Mouse (Mus musculus): ENCODE results near the gene Mllt6. TPM values are rescaled to one million over a fixed set of nuclear protein-coding genes. Genes with fewer than 3 reads are reported as not detected.

Mllt6 gene
- polyA plus RNA-seq, 1 experiment from 2014 or later: 4.2 TPM

DNA sequence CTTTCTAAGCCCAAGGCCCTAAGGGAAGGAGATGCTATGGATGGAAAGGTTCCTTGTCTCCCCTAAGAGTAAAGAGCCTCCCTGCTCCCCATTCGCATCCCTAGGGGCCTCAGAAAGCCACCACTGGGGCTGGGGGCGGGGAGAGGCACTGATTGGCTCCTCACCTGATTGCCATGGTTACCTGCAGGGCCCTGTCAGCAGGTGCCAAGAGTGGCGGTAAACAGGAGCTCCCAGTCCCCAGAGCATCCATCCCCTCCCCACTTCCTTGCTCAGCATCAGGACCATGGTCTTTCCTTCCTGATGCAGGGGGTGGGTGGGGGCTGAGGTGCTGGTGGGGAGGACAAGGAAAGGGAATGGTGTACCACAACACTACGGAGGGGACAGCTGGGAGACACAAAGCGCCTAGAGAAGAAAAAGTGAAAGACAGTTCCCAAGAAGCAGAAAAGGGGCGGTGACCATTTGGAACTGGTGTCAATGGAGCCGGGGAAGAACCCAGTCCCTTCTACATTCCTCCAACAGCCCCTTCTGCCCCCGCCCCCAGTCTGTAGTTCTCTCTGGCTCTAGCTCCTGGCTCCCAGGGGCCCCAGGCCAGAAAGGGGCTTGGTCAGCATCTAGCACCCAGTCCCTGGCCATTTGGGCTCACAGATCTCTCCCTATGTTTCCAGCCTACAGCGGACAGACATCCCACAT, 32.6 kb downstream of the Mllt6 start:
- no peak for ATAC-seq
- WGBS: 7% methylated on average over 9 of the region's 9 CpGs
- peak overlapping the region; percentile 28 for H3K9ac ChIP-seq (replicated peaks; ENCODE audit: low read depth, low read length)
- H3K27me3 ChIP-seq (replicated peaks; ENCODE audit: control insufficient read depth, insufficient read depth, low read length): no peaks in the 10 kb centered on the region
- H3K4me1 ChIP-seq (replicated peaks; ENCODE audit: control insufficient read depth, insufficient read depth, low read length): peaks cover 51% of the 10 kb centered on the region
- H3K9me3 ChIP-seq (ENCODE audit: control insufficient read depth, low read length): no peaks in the 10 kb centered on the region
- H3K27ac ChIP-seq (ENCODE audit: low read length): peak overlapping the region; percentile 73
- peaks cover 5% of the 10 kb centered on the region for H3K36me3 ChIP-seq (ENCODE audit: control insufficient read depth, insufficient read depth)
- peak overlapping the region; percentile 88 for H3K4me2 ChIP-seq (ENCODE audit: low read length)
- H3K4me3 ChIP-seq (replicated peaks; ENCODE audit: low read length): peak overlapping the region; percentile 26

DNA sequence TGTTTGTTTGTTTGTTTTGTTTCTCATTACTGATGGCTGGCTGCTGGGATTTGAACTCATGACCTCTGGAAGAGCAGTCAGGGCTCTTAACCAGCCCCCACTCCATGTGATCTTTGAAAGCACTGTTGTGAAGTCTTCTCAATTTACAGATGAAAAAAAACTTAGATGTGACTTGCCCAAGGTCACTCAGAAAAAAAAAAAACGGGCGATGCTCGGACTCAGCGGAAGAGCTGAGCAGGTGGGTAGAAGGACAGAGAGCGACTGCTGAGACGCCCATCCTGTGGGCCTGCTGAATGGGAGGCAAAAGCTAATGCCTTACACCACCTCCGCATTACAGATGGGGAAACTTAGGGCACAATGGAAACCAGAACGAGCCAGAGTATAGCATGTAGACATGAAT, 33.5 kb downstream of the Mllt6 start:
- WGBS: 65% methylated on average over 8 of the region's 8 CpGs
- Histone ChIP-seq H3K4me1 (replicated peaks; ENCODE audit: control insufficient read depth, insufficient read depth, low read length) (peaks cover 59% of the 10 kb centered on the region), H3K4me3 (replicated peaks; ENCODE audit: low read length) (no peak overlapping the region)

DNA sequence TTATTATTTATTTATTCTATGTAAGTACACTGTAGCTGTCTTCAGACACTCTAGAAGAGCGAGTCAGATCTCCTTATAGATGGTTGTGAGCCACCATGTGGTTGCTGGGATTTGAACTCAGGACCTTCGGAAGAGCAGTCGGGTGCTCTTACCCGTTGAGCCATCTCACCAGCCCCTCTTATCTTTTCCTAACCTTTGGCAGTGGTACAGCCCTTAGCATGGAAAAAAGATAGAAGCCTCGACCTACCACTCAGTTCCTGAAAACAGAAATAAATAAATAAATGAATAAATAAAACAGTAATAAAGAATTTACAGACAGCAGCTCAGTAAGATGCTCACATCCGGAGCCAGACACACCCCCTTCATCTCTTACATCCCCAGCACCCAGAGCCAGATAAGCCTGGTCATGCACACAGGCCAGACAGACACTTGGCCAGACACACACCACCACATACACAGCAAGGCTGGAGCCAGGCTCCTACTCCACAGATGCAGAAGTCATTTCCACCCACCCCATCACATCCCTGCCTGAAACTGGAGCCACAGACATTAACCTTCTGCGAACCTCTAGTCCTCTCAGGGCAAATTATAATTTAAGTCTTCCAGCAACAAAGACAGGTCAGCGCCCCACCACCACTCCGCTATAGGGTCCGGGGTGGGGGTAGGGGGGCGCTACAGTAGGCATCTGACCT, 34.1 kb downstream of the Mllt6 start:
- Histone ChIP-seq H3K36me3 (ENCODE audit: control insufficient read depth, insufficient read depth) (no peaks in the 10 kb centered on the region), H3K9me3 (ENCODE audit: control insufficient read depth, low read length) (no peaks in the 10 kb centered on the region), H3K9ac (replicated peaks; ENCODE audit: low read depth, low read length) (peak overlapping the region; percentile 91), H3K4me2 (ENCODE audit: low read length) (peak overlapping the region; percentile 88), H3K27ac (ENCODE audit: low read length) (peak overlapping the region; percentile 93), H3K27me3 (replicated peaks; ENCODE audit: control insufficient read depth, insufficient read depth, low read length) (no peaks in the 10 kb centered on the region), H3K4me1 (replicated peaks; ENCODE audit: control insufficient read depth, insufficient read depth, low read length) (peaks cover 64% of the 10 kb centered on the region), H3K4me3 (replicated peaks; ENCODE audit: low read length) (peak overlapping the region; percentile 76)
- ATAC-seq: no peak
- WGBS: 47% methylated on average over 11 of the region's 11 CpGs

More for the DNA sequence above, 33.5 kb downstream of the Mllt6 start:
- no peak overlapping the region for H3K27ac ChIP-seq (ENCODE audit: low read length)
- peaks cover 2% of the 10 kb centered on the region; the same call in 1 of the 2 replicates for H3K36me3 ChIP-seq (ENCODE audit: control insufficient read depth, insufficient read depth)
- no peaks in the 10 kb centered on the region for H3K9me3 ChIP-seq (ENCODE audit: control insufficient read depth, low read length)
- no peak for ATAC-seq
- no peak overlapping the region for H3K9ac ChIP-seq (replicated peaks; ENCODE audit: low read depth, low read length)
- peak overlapping the region; percentile 88 for H3K4me2 ChIP-seq (ENCODE audit: low read length)
- H3K27me3 ChIP-seq (replicated peaks; ENCODE audit: control insufficient read depth, insufficient read depth, low read length): no peaks in the 10 kb centered on the region

DNA sequence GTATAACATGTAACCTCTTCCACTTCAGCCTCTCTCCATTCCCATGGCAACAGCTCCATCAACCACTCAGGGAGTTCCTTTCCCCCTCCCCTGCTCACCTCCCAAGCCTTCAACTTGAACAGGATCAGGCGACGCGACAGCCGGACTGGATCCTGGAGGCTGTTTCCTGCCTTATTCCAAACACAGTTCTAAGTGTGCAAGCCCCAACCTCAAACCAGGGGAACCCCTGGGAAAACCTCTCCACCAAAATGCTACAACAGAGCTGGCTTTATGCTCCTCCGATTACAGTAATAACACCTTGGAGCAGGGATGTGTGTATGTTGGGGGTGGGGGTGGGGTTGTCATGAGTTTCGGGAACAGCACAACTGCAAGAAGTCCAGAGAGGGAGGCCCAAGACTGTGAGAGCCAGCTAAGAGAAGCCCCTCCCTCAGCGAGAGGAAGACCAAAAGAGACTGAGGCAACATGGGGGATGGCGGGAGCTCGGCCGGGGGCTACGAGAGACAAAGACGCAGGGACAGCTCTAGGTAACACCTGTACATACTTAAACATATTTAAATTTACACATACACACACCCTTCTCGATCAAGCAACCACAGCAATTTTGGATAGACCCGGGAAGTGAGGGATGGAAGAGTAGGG, 34.8 kb downstream of the Mllt6 start:
- H3K4me2 ChIP-seq (ENCODE audit: low read length): peak overlapping the region; percentile 88
- peak overlapping the region; percentile 93 for H3K27ac ChIP-seq (ENCODE audit: low read length)
- H3K9ac ChIP-seq (replicated peaks; ENCODE audit: low read depth, low read length): peak overlapping the region; percentile 91
- no peaks in the 10 kb centered on the region for H3K27me3 ChIP-seq (replicated peaks; ENCODE audit: control insufficient read depth, insufficient read depth, low read length)
- H3K36me3 ChIP-seq (ENCODE audit: control insufficient read depth, insufficient read depth): no peaks in the 10 kb centered on the region
- no peak for ATAC-seq
- WGBS: under 1% methylated on average over 14 of the region's 14 CpGs
- no peaks in the 10 kb centered on the region for H3K9me3 ChIP-seq (ENCODE audit: control insufficient read depth, low read length)
- H3K4me3 ChIP-seq (replicated peaks; ENCODE audit: low read length): peak overlapping the region; percentile 76
- peaks cover 64% of the 10 kb centered on the region for H3K4me1 ChIP-seq (replicated peaks; ENCODE audit: control insufficient read depth, insufficient read depth, low read length)

DNA sequence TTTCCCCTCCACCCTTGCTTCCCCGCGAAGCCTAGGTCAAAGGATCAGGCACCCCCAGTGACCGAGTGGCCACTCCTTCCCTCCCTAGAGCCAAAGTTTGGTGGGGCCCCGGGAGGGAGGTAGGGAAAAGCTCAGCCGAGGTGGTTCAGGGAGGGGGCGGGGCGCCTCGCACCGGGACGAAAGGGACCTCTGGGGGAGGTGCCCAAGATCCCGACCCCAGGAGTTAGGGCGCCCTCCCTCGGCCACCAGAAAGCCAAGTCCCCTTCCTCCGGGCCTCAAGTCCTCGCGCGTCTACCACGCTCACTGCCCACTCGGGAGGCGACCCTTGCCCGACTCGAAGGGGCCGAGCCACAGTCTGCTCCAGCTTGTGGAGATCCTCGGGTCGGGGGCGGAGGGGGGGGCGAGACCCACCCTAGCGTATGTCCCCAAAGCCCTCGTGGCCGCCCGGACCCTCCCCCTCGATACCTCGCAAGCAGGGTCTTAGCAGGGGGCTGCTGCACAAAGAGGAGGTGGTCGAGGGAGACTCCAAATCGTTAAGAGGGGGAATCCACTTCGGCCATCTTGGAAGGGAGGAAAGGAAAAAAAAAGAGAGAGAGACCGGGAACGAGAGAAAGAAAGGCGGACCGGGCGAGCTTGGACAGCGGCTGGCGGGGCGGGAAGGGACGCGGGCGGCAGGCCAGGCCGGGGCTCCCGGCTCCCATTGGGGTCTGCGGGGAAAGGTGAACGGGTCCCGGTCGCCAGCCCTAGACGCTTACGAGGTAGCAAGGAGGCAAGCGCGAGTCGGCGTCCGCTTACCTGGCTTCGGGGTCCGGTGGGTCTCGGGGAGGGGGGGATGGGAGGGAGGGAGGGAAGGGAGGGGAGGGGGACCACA, 35.8 kb downstream of the Mllt6 start:
- ATAC-seq: no peak
- peak overlapping the region; percentile 88 for H3K4me2 ChIP-seq (ENCODE audit: low read length)
- WGBS: under 1% methylated on average over 60 of the region's 63 CpGs
- H3K9ac ChIP-seq (replicated peaks; ENCODE audit: low read depth, low read length): peak overlapping the region; percentile 91
- no peaks in the 10 kb centered on the region for H3K9me3 ChIP-seq (ENCODE audit: control insufficient read depth, low read length)
- H3K36me3 ChIP-seq (ENCODE audit: control insufficient read depth, insufficient read depth): no peaks in the 10 kb centered on the region
- peaks cover 58% of the 10 kb centered on the region for H3K4me1 ChIP-seq (replicated peaks; ENCODE audit: control insufficient read depth, insufficient read depth, low read length)
- H3K27me3 ChIP-seq (replicated peaks; ENCODE audit: control insufficient read depth, insufficient read depth, low read length): no peaks in the 10 kb centered on the region
- H3K27ac ChIP-seq (ENCODE audit: low read length): peak overlapping the region; percentile 93
- peak overlapping the region; percentile 76 for H3K4me3 ChIP-seq (replicated peaks; ENCODE audit: low read length)

DNA sequence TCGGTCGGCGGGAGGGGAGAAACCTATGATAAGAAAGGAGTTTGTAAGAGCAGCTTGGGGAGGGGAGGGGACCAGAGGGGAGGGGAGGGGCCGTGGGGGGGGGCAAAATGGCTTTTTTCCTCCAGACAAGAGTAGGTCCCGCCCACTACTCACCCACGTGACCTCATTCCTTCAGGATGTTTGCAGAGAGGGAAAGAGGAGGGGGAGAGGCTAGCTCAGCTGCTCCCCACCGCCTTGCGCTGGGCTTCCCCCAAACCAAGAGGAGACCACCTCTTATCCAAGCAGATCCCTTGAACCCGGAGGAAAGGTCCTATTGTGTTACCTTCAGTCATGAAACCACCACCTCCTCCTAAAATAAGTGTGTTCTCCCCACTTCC, 36.4 kb downstream of the Mllt6 start:
- Histone ChIP-seq H3K27me3 (replicated peaks; ENCODE audit: control insufficient read depth, insufficient read depth, low read length) (no peaks in the 10 kb centered on the region), H3K4me3 (replicated peaks; ENCODE audit: low read length) (peak overlapping the region; percentile 76), H3K4me1 (replicated peaks; ENCODE audit: control insufficient read depth, insufficient read depth, low read length) (peaks cover 58% of the 10 kb centered on the region), H3K9ac (replicated peaks; ENCODE audit: low read depth, low read length) (peak overlapping the region; percentile 91), H3K4me2 (ENCODE audit: low read length) (peak overlapping the region; percentile 67), H3K36me3 (ENCODE audit: control insufficient read depth, insufficient read depth) (no peaks in the 10 kb centered on the region), H3K27ac (ENCODE audit: low read length) (peak overlapping the region; percentile 94), H3K9me3 (ENCODE audit: control insufficient read depth, low read length) (no peaks in the 10 kb centered on the region)
- WGBS: 2% methylated on average over 6 of the region's 9 CpGs
- peak; percentile 27 for ATAC-seq

DNA sequence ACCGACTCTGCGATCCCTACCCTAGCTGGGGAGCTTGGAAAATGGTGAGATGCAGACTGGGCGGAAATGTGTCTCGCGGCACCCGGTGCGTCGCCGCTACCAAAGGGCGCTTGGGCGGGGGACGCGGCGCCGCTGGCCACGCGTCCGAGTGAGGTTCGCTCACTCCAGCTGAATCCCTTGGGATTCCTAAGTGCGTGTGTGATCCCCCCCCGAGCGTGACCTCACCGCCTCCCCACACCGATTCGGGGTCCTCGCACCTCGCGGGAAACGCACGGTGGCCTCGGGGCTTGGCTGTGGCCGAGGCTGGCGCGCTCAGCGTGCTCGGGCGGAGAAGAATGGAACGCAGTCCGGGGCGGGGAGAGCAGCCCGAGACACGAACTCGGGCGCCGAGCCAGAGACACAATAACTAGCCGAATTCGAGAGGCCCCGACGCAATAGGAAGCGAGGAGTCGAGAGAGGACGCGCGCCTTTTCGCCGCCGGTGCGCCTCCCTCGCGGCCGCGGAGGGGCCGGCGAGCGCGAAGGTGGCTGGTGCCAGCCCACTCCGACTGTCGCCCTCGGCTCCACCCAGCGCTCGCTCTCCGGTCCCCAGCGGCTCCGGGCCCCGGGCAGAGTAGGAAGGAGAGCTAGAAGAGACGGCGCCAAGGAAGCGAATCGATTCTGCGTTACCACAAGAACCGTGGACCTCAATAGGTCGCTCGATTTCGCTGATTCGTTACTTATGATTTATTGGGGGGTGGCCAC, 37.0 kb downstream of the Mllt6 start, which contains the start of gene Pcgf2:
Pcgf2 (minus strand) TSS at position 495 of the 743 bp plus-strand sequence.
- Histone ChIP-seq H3K4me3 (replicated peaks; ENCODE audit: low read length) (peak within 1 kb of the TSS; percentile 76), H3K27me3 (replicated peaks; ENCODE audit: control insufficient read depth, insufficient read depth, low read length) (no peaks in the 10 kb centered on the region), H3K36me3 (ENCODE audit: control insufficient read depth, insufficient read depth) (0 out of 2 replicates have a peak, but pooled peaks cover 2% of the 10 kb centered on the region), H3K9ac (replicated peaks; ENCODE audit: low read depth, low read length) (peak within 1 kb of the TSS; percentile 91), H3K9me3 (ENCODE audit: control insufficient read depth, low read length) (no peaks in the 10 kb centered on the region), H3K4me2 (ENCODE audit: low read length) (peak within 1 kb of the TSS; percentile 88), H3K4me1 (replicated peaks; ENCODE audit: control insufficient read depth, insufficient read depth, low read length) (peaks cover 55% of the 10 kb centered on the region), H3K27ac (ENCODE audit: low read length) (peak within 1 kb of the TSS; percentile 94)
- under 1% methylated on average over 85 of the region's 85 CpGs for WGBS
- peak; percentile 8 for ATAC-seq

DNA sequence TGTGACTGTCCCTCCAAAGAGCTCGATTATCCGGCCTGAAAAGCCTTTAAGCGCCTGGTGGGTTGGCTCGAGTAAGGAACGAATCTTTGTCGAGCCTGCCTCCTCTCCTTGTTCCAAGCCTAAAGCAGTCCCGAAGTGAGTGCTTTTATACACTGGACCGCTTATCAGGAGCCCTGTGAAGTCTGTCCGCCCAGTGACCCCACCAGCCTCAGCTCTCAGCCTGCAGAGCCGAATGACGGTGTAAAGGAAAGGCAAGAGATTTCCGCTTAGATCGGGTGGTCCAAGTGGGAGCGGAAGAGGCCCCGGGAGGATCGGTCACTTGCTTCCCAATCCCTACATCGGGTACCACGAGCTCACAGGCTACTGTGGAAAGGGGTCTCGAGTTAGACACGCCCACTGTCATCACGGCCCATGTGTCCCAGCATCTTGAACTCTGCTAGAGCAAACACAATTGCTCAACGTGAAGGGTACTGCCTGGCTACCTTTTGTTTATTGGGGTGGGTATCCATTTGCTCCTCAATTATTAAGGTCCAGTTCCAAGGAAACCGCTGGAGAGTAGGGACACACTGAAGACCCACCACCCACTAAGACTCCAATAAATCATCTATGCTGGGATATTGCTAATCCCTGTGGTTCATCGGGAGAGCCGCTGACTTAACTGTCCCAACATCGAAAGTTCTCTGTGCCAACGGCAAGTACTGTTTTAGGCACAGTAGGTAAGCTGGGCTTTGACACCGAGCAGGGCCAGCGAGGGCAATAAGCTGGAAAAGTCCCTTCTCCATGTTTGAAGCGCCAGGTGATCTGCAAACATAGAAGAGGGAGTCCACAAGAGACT, 37.7 kb downstream of the Mllt6 start:
- Histone ChIP-seq H3K27me3 (replicated peaks; ENCODE audit: control insufficient read depth, insufficient read depth, low read length) (no peaks in the 10 kb centered on the region), H3K4me3 (replicated peaks; ENCODE audit: low read length) (peak overlapping the region; percentile 76), H3K4me1 (replicated peaks; ENCODE audit: control insufficient read depth, insufficient read depth, low read length) (peaks cover 47% of the 10 kb centered on the region), H3K9me3 (ENCODE audit: control insufficient read depth, low read length) (no peaks in the 10 kb centered on the region), H3K36me3 (ENCODE audit: control insufficient read depth, insufficient read depth) (0 out of 2 replicates have a peak, but pooled peaks cover 2% of the 10 kb centered on the region), H3K9ac (replicated peaks; ENCODE audit: low read depth, low read length) (peak overlapping the region; percentile 83), H3K4me2 (ENCODE audit: low read length) (peak overlapping the region; percentile 67), H3K27ac (ENCODE audit: low read length) (peak overlapping the region; percentile 94)
- 17% methylated on average over 30 of the region's 30 CpGs for WGBS
- no peak for ATAC-seq

Measured in forebrain, embryonic 16.5 days (tissue).